Mouse (Mus musculus): ENCODE results near the gene Entpd1.

GRCm38 (mm10) chr19:40588293-40588654, 23.9 kb upstream of the Entpd1 start, which contains the start of gene Aldh18a1:
- TF ChIP-seq POLR2A (IDR thresholded peaks at IDR 0.05; ENCODE audit: extremely low read depth, insufficient read depth, low read length) (no peak), CTCF (IDR thresholded peaks at IDR 0.05; ENCODE audit: low read depth, low read length) (no peak)
